Mouse (Mus musculus): Measurements from ENCODE around the gene Tcf3.

The Tcf3 gene

DNA sequence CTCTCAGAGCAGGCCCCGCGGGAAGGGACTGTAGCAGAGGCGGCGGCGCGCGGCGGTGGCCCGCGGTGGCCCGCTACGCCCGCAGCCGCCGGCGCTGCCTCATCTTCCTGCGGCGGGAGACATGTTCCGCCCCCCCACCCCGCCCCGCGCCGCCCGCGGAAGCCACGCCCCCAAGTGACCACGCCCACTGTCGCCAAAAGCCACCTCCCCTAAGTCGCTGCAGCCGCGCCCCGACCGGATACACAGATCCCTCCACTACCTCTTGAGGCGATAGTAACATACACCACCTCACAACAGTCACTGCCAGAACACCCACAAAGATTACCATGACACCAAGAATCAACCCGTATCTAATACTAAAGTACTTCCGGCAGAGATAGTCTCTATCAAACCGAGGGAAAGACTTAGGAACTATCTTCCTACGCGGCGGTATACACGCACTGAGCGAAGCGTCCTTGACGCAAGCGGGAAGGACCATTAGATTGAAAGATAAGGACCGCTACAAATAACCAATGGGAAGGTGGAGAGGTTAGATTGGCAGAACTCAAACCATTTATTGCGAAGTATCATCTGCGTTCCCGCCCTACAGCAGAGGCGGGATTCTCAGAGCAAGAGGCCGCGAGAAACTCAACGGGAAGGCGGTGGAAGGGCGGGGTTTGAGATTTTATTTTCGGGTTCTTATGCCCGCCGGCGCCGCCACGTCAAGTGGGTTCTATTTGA is at the start of gene Tcf3:
TSS of gene Tcf3 (minus strand) at position 135 of the 720 bp plus-strand sequence.
- in situ Hi-C loops (cut with MseI, MboI) = no loop called here

- in situ Hi-C loops (cut with MseI, MboI) = no loop called here
Measured at GRCm38 (mm10) chr10:80481002-80481401, 47.6 kb upstream of the Tcf3 start.

DNA sequence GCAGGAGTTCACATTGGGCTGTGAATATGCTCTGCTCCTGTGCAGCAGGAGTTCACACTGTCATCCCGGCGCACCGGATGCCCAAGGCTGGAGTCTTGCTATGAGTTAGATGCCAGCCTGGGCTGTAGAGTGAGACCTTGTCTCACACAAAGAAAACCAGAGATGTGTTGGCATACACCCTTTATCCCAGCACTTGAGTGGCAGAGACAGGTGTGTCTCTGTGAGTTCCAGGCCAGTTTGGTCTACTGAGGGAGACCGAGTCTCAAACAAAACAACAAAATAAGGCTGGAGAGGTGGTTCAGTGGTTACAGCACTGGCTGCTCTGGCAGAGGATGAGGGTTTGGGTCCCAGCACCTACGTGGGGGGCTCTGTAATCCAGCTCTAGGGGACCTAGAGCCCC is 45.1 kb upstream of the Tcf3 start:
- in situ Hi-C loops (cut with MseI, MboI) = no loop called here

GRCm38 (mm10) chr10:80475290-80475959 is 42.0 kb upstream of the Tcf3 start:
- in situ Hi-C loops (cut with MseI, MboI) = no loop called here

GRCm38 (mm10) chr10:80465066-80465465 is 31.6 kb upstream of the Tcf3 start:
- in situ Hi-C loops (cut with MseI, MboI) = no loop called here

- in situ Hi-C loops (cut with MseI, MboI) = no loop called here
Measured at GRCm38 (mm10) chr10:80464381-80465035, 31.1 kb upstream of the Tcf3 start.

DNA sequence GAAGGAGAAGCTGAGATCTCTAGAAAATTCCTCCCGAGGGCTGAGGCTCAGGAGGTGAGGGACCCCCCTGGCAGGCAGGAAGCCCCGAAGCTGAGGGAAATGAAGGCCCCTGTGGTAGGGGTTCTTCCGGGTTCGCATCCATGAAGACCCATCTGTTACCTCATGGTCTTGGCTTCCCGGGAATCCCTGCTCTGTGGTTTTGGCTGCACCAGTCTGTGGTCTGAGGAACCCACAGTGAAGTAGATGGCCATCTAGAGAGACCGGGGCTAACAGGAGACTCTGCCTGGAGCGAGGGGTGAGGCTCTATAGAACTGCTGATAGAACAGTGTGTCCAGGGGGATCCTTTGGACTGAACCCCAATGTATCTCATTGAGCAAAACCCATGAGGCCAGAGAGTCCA is 27.9 kb upstream of the Tcf3 start:
- in situ Hi-C loops (cut with MseI, MboI) = no loop called here

- in situ Hi-C loops (cut with MseI, MboI) = no loop called here
Measured at GRCm38 (mm10) chr10:80460324-80460723, 26.9 kb upstream of the Tcf3 start.

DNA sequence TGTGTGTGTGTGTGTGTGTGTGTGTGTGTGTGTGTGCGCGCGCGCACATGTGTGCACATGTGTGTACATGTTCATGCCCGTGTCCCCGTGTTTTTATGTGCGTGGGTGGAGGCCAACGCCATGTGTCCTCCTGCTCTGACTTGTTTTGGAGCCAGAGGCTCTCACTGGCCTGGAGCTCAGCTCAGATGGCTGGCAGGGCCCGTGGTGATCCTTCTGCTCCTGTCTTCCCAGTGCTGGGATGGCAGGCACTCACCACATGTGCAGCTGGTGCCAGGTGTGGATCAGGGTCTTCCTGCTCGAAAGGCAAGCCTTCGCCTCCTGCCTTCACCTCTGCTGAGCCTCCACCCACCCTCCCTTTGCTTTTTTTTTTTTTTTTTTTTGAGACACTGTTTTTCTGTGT is 26.2 kb upstream of the Tcf3 start:
- in situ Hi-C loops (cut with MseI, MboI) = no loop called here

DNA sequence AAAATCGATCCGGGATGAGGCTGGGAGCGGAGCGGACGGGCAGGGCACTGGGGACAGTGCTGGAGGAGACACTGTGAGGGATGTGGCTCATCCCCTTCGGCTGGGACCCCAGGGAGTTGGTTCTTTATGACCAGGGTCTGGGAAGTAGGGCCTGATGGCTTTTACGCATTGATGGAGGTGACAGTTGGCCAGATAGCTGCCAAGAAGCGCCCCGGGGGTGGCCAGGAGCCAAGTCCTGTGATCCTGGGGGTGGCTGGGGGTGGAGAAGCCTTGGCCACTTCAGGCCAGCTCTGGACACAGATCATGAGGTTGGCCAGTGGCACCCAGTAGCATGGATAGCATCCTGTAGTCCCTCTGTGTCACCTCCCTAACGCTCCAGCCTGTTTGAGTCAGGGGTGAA is 25.8 kb upstream of the Tcf3 start:
- in situ Hi-C loops (cut with MseI, MboI) = no loop called here

- in situ Hi-C loops (cut with MseI, MboI) = no loop called here
Measured at GRCm38 (mm10) chr10:80455697-80456096, 22.2 kb upstream of the Tcf3 start.

DNA sequence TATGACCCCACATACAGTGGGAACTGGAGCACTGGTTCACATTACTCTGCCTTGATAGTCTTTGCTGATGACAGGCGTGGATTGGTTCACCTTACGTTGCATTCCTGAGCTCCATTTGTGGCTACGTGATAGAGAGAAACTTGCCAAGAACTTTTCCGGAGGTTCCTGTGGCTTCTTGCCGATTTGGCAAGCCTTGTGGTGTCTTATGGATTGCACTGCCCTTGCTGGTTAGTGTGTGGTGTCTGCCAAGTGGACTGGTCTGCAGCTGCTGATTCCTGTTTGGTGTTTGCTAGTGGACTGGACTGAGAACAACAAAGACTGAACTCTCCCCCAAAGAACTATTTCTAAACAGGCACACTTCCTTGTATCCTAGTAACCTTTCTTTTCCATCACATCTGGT is 21.3 kb upstream of the Tcf3 start:
- in situ Hi-C loops (cut with MseI, MboI) = no loop called here

DNA sequence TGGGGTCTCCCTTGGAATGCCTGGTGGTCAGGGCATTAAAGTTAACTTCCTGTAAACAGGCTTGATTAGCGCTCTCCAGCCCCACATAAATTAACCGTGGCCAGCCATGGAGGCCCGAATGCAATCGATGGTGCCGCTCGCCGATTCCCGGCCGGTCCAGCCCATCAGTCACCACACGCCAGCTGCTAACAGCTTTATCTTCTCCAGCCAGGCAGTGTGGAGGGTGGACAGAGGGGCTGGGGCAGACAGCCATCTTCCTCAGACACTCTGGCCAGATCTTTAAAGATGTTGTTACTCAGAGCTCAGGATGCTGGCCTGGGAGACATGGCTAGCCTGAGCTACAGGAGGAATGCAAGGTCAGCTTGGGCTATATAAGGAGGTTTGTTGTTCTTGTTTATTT is 20.2 kb upstream of the Tcf3 start:
- in situ Hi-C loops (cut with MseI, MboI) = no loop called here

DNA sequence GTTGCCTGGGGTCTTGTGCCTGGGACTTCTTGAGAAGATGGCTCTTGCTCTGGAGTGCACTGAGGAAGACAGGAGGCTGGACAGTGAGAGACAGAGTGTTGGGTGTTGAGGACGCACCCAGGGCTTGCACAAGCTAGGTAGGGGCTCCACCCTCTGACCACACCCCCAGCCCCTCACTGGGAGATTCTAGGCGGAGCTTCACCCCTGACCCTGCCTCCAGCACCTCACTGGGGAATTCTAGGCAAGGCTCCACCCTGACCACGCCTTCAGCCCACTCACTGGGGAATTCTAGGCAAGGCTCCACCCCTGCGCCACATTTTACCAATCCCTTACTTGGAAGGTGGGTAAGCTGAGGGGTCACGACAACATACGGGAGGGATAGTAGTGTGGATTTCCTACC is 17.2 kb upstream of the Tcf3 start:
- in situ Hi-C loops (cut with MseI, MboI) = no loop called here

DNA sequence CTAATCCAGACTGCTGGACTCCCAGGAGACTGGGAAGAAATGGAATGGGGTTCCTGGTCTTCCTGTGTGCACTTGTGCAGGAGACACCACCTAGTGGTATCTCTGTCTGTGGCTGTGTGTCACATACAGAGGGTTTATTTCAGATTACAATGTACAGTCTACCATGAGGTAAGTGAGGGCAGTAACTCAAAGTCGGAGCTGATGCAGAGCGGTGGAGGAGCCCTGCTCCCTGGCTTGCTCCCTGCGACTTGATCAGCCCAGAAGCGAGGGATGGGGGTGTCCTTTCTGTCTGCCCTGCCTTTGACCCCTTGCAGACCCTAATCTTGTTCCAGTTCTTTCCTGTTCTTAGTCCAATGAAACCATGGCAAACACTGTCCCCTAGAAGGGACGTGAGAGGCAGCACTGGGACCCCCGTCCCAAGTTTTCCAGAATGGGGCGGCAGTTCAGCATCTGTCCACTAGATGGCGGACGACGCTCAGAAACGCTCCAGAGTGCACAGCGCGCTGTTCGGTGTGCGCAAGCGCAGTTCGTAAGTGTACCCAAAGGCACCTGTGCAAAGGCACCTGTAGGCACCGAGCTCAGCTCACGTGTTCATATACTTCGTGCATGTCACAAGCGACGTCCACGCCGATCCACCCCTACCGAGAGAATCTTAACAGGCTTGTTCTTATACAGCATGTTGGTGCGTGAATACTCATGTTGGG is 12.6 kb upstream of the Tcf3 start:
- in situ Hi-C loops (cut with MseI, MboI) = loop anchor here (5.0 kb wide), 1 partner anchor 61 kb away; no protein-coding TSS in a partner anchor

GRCm38 (mm10) chr10:80445052-80445451 is 11.6 kb upstream of the Tcf3 start:
- in situ Hi-C loops (cut with MseI, MboI) = loop anchor here (5.0 kb wide), 1 partner anchor 62 kb away; no protein-coding TSS in a partner anchor

GRCm38 (mm10) chr10:80444339-80445045 is 11.0 kb upstream of the Tcf3 start:
- in situ Hi-C loops (cut with MseI, MboI) = loop anchor here (5.0 kb wide), 1 partner anchor 63 kb away; no protein-coding TSS in a partner anchor

- in situ Hi-C loops (cut with MseI, MboI) = no loop called here
Measured at GRCm38 (mm10) chr10:80443575-80444278, 10.3 kb upstream of the Tcf3 start.

DNA sequence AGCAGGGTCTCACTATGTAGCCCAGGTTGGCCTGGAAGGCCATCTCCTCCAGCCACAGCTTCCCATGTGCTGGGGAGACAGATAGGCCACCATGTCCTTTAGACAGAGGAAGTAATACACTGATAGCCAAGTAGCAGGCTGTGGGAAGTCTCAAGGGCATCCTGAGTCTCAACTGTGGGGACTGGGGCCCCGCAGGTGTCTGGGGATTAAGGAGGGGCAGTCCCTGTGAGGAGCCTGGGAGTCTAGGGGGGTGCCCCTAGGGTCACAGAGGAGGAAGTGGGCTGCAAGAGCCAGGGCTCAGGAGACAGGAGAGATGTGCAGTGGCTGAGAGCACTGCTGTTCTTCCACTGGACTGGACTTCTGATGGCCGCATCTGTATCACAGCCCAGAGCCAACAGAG is 9.5 kb upstream of the Tcf3 start:
- in situ Hi-C loops (cut with MseI, MboI) = no loop called here

DNA sequence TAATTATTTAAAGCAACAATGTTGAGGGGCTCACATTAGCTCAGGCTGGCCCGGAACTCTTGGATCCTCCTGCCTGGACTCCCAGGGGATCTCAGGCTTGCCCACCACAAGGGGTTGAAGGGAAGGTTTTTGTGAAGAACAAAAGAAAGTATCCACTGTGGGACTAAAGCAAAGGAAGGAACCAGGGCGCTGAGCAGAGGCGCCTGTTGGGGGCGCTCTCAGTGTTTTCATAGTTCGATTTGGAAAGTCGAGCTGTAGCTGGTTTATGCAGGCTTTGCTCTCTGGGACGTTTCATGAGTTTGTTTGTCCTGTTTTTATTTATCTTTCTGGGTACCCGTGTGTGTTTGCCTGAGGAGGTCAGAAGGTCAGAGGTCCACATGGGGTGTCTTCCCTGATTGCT is 8.2 kb upstream of the Tcf3 start:
- in situ Hi-C loops (cut with MseI, MboI) = no loop called here

GRCm38 (mm10) chr10:80440031-80440430 is 6.6 kb upstream of the Tcf3 start:
- in situ Hi-C loops (cut with MseI, MboI) = no loop called here
